Mouse (Mus musculus) mammary gland, adult 2 months (tissue): Measurements from ENCODE around the gene Cdk4. TPM values are rescaled to one million over a fixed set of nuclear protein-coding genes. Genes with fewer than 3 reads are reported as not detected.

Experiments used
- polyA plus RNA-seq: library from polyadenylated mRNA; depleted of rRNA; stranded (reverse); fragments of >200 nt; gene quantifications from 2 replicates; pipeline ENCODE4 v1.2.3, GENCODE M21; 2012; ENCODE audit warnings: low replicate concordance; rRNA removed

Gene Cdk4
- 136 and 190 TPM in 2 replicates for polyA plus RNA-seq

DNA sequence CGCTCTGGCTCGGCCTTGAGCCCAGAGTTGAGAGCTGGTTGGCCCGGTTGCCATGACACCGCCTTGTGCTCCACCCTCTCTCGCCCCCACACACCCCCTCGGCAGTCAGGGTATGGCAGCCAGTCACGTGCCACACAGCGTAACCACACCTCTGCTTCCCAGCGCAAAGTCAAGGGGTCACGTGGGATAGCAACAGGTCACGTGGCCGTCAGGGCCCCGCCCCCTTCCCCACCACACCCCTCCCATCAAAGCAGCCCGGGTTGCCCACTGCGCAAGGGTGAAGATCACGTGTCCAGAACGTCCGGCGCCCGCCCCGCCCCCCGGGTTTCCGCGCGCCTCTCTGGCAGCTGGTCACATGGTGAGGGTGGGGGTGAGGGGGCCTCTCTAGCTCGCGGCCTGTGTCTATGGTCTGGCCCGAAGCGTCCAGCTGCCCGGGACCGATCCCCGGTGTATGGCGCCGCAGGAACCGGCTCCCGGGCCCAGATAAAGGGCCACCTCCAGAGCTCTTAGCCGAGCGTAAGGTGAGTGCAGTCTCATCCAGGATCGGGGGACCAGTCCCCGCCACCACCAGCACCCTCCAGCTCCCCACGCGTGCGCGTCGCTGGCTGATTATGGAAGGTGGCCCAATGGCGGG, at the start of gene Cdk4:
Gene Cdk4, plus strand, starts transcription at position 296 of the 634 bp plus-strand sequence.

DNA sequence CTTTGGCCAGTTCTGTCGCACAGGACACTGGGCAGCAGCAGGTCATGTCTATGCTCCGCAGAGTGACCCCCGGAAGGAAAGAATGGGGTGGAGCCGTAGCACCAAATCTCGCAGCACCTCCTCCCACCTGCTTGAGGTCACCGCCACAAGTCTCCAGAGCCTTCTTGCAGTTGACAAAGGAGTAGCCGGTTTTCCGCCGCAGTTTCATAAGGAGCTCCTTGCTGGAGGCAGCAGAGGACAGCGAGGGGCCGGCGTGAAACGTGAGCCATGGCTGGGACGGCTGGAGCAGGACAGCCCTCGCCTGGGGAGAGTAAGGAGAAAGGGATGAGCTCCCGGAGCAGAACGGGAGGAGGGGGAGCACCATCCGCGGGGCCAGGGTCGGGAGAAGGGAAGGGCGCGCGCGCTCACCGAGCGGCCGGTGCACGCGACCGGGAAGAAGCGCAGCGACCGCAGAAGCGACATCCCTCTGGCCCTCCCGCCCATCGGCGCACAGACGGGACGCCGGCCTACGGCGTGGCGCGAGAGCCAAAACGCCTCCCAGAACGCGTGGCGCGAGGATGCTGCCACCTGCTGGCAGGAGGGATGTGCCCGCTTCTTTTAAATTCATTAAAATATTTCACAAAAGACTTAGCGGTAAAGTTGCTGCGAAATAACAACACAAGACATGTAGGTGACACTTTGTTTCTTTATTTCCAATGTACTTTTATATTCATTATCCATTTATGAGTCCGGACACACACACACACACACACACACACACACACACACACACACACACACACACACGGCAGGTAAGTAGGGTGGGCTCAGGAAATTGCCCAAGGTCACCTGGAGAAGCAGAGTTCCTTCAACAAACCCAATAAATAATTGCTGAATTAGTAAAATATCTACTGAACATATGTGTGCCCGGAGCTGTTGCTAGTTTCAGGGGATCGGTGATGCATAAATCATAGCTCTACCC, 32.7 kb upstream of the Cdk4 start, which contains the start of gene Tsfm:
Gene Tsfm, minus strand, starts transcription at position 505 of the 961 bp plus-strand sequence.

DNA sequence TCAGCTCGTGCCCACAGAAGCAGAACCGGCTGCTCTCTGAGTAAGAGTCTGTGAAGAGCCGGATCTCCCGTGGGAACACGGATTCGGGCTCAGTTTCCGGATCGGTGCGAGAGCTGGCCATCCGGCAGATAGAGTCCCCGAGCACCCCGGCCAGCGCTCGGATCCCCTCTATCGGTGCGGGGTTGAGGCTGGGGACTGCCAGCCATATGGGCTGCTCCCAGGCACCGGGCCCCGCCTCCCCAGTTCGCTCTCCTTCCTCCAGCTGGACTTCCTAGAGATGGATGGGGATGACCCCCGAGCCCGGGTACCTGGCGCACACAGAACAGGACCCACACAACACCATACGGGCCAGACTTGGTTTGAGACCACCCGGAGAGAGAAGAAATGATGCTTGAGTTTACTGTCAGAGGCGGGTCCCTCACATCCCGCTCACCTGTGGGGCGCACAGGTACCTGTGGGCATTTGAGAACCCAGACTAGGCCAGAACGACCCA, 22.0 kb upstream of the Cdk4 start, which contains the start of the genes Mettl1 and Eef1akmt3:
Gene Mettl1, plus strand, starts transcription at position 141 of the 493 bp plus-strand sequence.
Gene Eef1akmt3, minus strand, starts transcription at position 240 of the 493 bp plus-strand sequence.

DNA sequence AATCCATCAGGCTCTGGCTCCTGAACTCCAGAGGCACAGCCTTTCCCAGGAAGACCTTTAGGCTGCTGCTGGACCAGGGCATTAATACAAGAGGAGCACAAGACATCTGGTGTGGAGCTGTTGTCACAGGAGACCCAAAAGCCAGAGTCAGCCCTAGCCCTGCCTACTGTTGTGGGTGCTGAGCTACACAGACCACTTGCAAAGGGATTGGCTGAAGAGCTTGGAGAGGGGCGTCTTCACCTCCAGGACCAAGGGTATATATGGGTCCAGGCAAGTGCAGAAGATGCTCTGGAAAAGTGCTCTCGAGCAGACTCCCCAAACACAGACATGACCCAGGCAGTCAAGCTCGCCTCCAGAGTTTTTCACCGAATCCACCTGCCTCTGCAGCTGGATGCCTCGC, 15.4 kb upstream of the Cdk4 start, which contains the start of gene Cyp27b1:
Gene Cyp27b1, plus strand, starts transcription at position 297 of the 400 bp plus-strand sequence.

DNA sequence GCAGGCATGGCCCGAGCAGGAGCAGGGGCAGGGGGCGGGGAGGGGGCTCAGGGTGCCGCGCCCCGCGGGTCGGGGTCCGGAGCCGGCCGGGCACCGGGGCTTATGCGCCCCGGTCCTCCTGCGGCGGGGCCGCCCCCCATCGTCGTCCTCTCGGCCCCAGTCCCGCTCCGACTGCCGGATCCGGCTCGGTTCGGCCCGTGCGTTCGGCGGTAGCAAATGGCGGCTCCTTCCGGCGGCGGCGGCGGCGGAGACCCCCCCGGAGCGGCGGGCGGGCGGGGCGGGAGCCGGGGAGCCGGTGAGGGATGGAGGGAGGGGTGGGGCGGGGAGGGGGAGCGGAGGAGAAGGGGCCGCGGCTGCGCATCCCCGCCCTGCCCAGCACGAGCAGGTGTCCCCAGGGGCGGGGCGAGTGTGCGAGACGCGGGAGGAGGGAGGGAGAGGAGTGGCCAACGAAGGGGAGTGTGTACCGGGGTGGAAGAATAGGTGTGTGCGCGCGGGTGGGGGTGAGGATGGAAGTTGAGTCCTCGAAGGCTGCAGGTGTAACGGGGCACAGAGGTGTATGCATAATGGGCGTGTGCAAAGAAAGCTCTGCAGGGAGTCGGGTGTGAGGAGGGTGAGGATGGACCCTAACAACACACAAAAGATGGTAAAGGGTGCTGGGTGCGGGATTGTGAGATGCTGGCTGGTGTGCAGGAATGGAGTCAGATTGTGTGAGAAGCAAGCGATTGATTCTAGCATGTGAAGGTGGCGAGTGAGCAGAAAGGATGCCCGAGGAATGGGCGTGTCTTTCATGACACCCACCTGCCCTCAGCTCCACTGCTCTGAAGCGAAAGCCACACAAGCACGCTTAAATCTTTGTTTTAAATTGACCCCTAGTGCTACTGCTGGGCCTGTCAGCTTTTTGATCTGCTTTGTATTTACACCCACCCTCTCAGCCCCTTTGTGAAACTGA, 3.1 kb upstream of the Cdk4 start, which contains the start of gene March9:
Gene March9, minus strand, starts transcription at position 217 of the 949 bp plus-strand sequence.

DNA sequence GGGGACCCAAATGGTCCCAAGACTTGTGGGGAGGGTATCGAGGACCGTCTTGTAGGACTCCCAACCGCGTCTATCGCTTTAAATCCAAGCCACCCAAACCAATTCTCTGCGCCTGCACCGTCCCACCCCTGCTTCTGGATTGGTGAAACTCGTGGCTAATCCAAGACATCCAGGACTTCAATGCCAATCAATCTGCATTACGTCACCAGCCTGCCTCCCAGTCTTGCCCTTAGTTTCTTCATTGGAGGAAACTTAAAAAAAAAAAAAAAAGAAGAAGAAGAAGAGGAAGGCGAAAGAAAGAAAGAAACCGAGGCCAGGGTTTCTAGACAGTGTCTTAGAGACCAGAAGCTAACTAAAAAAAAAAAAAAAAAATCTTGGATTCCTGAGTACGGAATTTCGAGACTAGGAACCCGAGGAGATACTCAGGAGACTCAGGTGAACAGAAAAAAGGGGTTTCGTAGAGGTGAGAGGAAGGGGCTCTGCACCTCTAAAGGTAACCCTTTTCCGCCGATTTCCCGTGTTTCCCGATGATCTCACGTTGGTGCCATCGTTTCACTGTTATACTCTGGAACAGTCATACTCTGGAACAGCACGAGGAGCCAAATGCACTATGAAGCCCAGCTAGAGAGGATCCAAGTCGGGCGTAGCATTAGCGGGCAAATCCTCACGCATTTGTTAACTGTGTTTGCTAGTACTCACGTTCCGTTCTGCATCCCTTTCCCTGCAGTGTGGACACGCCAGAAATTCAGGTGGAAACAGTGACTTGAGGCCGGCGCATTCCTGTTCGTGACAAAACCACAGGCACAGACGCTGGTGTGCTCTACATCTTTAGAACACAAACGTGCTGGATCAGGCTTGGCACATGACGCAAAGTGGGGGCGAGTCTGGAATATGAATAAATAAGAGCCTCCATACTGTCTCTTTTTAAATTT, 7.1 kb downstream of the Cdk4 start, which contains the start of gene Tspan31:
Gene Tspan31, minus strand, starts transcription at position 75 of the 932 bp plus-strand sequence.

DNA sequence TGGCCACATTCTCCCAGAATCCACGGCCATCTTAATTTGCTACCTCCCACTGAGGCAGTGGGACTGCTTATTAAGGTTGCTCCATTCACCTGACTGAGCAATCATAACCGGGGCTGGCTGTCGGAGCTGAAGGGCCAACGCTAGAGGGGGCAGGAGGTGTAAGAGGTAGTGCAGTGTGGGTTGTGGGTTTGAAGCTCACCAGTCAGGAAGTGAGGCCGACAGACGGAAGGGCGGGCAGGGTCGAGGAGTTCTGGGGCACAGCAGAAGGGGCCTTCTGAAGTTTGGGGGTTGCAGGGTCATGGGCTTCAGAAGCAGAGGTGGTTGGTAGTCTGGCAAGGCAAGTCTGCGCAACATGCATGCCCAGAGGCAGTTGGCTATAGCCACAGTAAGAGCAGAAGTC, 11.7 kb downstream of the Cdk4 start, which contains the start of gene Agap2:
Gene Agap2, plus strand, starts transcription at position 205 of the 400 bp plus-strand sequence.

Other genes with a start within 250 kb of the Cdk4 start
- 6.3 and 7.4 TPM in 2 replicates for gene Atp23, start 162.2 kb upstream of the Cdk4 start, polyA plus RNA-seq
- gene Ctdsp2, start 84.8 kb upstream of the Cdk4 start, polyA plus RNA-seq = 152 and 174 TPM in 2 replicates
- gene Avil, start 62.8 kb upstream of the Cdk4 start, polyA plus RNA-seq = 0.10 and 0.26 TPM in 2 replicates
- 25.4 and 47.4 TPM in 2 replicates for gene Tsfm, start 32.7 kb upstream of the Cdk4 start, polyA plus RNA-seq
- 18.1 and 27.7 TPM in 2 replicates for gene Mettl1, start 22.1 kb upstream of the Cdk4 start, polyA plus RNA-seq
- 0.40 and 0.49 TPM in 2 replicates for gene Eef1akmt3, start 22.0 kb upstream of the Cdk4 start, polyA plus RNA-seq
- gene Cyp27b1, start 15.3 kb upstream of the Cdk4 start, polyA plus RNA-seq = 0.26 and 0.52 TPM in 2 replicates
- gene March9, start 3.4 kb upstream of the Cdk4 start, polyA plus RNA-seq = 3.9 and 7.0 TPM in 2 replicates
- 52.9 and 96.6 TPM in 2 replicates for gene Tspan31, start 6.7 kb downstream of the Cdk4 start, polyA plus RNA-seq
- 12.7 and 45.6 TPM in 2 replicates for gene Agap2, start 11.8 kb downstream of the Cdk4 start, polyA plus RNA-seq
- gene Os9, start 57.6 kb downstream of the Cdk4 start, polyA plus RNA-seq = 69.6 and 79.2 TPM in 2 replicates
- gene B4galnt1, start 101.7 kb downstream of the Cdk4 start, polyA plus RNA-seq = 109 and 214 TPM in 2 replicates
- 2.9 and 13.3 TPM in 2 replicates for gene Slc26a10, start 117.1 kb downstream of the Cdk4 start, polyA plus RNA-seq
- gene Arhgef25, start 126.5 kb downstream of the Cdk4 start, polyA plus RNA-seq = 32.2 and 35.6 TPM in 2 replicates
- 184 and 195 TPM in 2 replicates for gene Dtx3, start 132.2 kb downstream of the Cdk4 start, polyA plus RNA-seq
- gene Pip4k2c, start 148.1 kb downstream of the Cdk4 start, polyA plus RNA-seq = 29.6 and 40.7 TPM in 2 replicates
- 5.8 and 6.1 TPM in 2 replicates for gene Kif5a, start 199.8 kb downstream of the Cdk4 start, polyA plus RNA-seq
- gene Dctn2, start 202.8 kb downstream of the Cdk4 start, polyA plus RNA-seq = 170 and 215 TPM in 2 replicates
- gene Mbd6, start 225.5 kb downstream of the Cdk4 start, polyA plus RNA-seq = 31.3 and 85.1 TPM in 2 replicates
- gene Mars, start 248.3 kb downstream of the Cdk4 start, polyA plus RNA-seq = 59.7 TPM in 2 replicates